Mouse (Mus musculus) cerebral cortex, adult 2 months (tissue): ENCODE data around the gene Tmem30c.

Source experiments
- WGBS: fragments of 180-500 bp; shearing (Covaris S2); methylation state at CpG from one replicate; pipeline ENCODE4 v1.1.7; 2018; 5-methylcytosine and 5-hydroxymethylcytosine counted together

Gene Tmem30c

GRCm38 (mm10) chr16:57295216-57295934 lies 2.7 kb upstream of the Tmem30c start:
- 90% methylated on average over 10 of the region's 10 CpGs for WGBS

DNA sequence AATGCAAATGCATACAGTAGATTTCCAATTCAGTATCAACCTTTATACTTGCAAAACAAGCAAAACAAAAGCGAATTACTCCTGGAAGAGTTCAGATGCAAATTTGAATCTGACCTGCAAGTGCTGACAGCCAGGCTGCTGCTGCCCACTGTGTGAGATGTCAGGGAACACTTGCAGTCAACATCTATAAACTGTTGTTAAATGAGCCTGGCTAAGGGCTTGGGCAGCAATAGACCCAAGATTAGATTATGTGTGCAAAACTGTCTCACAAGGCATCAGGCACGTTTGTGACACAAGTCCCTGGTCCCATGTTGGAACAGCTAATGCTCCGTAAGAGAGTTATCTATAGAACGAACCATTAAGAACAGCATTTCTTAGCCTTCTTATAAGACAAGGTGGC lies 369 bp downstream of the Tmem30c start:
- 68% methylated on average over 4 of the region's 4 CpGs for WGBS

- 96% methylated on average over 5 of the region's 5 CpGs for WGBS
Observed at GRCm38 (mm10) chr16:57291696-57292095, 969 bp downstream of the Tmem30c start.

DNA sequence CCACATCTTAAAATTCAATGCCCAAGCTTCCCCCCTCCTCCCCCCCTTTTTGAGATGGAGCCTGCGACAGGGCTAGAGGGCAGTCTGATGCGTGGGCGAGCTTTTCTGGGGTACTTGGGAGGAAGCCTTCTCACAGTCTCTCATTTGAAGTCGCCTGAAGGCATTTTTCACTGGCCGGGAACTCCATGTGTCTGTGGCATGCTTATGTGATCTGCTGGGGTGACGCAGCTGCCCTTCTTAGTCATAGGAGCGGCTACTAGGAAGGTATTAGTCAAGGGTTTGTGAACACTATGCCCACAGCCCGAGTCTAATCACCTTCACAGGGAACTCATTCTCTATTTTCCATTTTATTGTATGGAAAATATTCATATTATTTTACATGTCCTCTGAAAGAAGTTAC lies 11.2 kb downstream of the Tmem30c start:
- WGBS, result 78% methylated on average over 8 of the region's 8 CpGs

GRCm38 (mm10) chr16:57280221-57281217 lies 12.1 kb downstream of the Tmem30c start:
- 66% methylated on average over 31 of the region's 31 CpGs for WGBS

DNA sequence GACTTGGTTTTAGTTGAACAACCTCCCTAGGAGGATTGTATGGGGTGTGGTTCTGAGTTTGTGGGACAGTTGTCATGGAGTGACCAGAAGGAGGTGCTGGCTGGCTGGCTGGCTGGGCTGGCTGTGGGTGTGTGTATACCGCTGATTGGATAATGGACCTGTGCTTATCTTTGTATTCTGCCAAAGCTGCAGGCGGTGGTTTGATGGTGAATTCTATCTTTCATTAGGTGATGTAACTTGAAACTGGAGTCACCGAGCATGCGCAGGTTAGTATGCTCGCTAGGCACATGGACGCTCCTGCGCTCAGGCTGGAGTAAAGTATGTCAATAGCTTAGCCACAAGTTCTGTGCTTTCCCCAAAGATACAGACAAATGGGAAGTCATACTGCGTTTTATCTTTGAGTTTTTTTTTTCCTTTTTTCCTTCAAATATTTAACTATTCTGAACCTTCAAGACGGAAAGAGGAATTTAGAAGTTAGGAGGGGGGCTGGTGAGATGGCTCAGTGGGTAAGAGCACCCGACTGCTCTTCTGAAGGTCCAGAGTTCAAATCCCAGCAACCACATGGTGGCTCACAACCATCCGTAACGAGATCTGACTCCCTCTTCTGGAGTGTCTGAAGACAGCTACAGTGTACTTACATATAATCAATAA lies 13.6 kb downstream of the Tmem30c start:
- WGBS, result 94% methylated on average over 12 of the region's 12 CpGs

GRCm38 (mm10) chr16:57269751-57270150 lies 22.9 kb downstream of the Tmem30c start:
- 94% methylated on average over 13 of the region's 13 CpGs for WGBS

GRCm38 (mm10) chr16:57268058-57268841 lies 24.4 kb downstream of the Tmem30c start:
- WGBS, result 54% methylated on average over 14 of the region's 14 CpGs

DNA sequence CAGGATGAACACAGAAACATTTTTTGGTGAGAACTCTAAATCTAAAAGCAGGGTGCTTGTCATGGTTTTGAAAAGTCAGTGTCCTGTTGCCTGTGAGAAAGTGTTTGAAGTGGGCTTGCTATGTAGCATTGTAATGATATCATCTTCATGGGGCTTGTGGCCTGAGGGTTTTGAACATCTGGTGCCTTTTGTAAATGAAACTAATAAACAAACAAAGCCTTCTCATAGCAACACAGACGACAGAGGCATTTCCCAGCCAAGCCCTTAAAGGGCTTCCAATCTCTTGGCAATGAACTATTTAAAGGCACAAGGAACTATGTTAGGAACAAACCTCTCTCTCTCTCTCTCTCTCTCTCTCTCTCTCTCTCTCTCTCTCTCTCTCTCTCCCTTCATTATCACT lies 25.6 kb downstream of the Tmem30c start:
- WGBS, result 11% methylated on average over 1 of the region's 1 CpGs

DNA sequence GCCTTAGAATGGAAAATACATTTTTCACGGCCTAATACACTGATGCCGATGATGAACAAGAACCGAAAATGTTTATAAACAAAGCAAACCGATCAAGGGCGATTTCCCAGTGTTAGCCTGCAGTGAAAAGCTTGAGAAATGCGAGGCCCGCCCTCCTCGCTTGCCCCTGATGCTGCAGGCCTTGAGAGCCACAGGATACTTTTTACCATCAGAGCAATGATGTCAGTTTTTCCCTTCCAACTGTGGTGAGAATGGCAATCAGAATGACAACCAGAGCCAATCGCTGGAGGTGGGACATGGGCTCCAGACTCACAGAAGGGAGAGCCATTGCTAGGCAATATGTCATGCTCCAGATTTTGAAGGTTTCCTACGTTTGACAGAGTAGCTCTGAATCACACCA lies 32.5 kb downstream of the Tmem30c start:
- WGBS, result 95% methylated on average over 10 of the region's 10 CpGs

GRCm38 (mm10) chr16:57259356-57260083 lies 33.1 kb downstream of the Tmem30c start:
- WGBS, result 91% methylated on average over 13 of the region's 13 CpGs

- 57% methylated on average over 7 of the region's 7 CpGs for WGBS
Observed at GRCm38 (mm10) chr16:57251589-57252421, 40.9 kb downstream of the Tmem30c start.

DNA sequence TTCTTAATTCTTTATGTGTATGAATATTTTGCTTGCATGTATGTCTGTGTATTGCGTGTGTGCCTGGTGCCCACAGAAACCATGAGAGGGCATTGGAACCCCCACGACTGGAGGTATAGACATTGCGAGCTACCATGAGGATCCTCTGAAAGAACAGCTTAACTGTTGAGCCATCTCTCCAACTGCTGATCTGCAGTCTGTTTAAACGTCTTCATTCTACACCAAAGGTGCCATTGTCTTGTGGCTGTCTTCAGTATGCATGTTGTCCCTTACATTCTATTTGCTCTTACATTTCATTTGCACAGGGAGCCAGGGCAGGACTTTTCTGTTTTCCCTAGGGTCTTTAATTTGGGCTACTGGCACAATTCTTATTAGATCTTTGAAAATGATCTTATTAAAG lies 41.7 kb downstream of the Tmem30c start:
- whole genome bisulfite sequencing, result 93% methylated on average over 4 of the region's 4 CpGs

DNA sequence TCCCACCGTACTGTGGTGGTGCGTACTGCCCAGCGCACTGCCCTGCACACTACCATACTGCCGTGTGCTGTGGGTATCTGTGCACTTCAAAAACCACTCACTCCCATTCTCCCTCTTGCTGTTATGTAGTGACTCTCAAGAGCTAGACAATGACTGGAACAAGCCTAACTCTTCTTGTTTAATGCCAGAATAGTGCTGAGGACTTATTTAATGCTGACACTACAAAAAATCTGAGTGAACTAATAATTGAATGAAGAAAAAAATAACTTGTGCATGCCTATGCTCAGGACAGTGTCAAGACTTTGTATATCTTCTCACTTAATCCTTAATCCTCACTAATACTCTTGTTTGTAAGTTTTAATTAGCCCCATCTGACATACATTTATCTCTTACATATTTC lies 45.2 kb downstream of the Tmem30c start:
- WGBS, result 95% methylated on average over 4 of the region's 4 CpGs

GRCm38 (mm10) chr16:57246596-57246995 lies 46.1 kb downstream of the Tmem30c start:
- WGBS, result 92% methylated on average over 3 of the region's 3 CpGs

GRCm38 (mm10) chr16:57243858-57244248 lies 48.8 kb downstream of the Tmem30c start:
- WGBS, result 9% methylated on average over 6 of the region's 6 CpGs

- WGBS, result 48% methylated on average over 10 of the region's 10 CpGs
Observed at GRCm38 (mm10) chr16:57243205-57243857, 49.3 kb downstream of the Tmem30c start.

DNA sequence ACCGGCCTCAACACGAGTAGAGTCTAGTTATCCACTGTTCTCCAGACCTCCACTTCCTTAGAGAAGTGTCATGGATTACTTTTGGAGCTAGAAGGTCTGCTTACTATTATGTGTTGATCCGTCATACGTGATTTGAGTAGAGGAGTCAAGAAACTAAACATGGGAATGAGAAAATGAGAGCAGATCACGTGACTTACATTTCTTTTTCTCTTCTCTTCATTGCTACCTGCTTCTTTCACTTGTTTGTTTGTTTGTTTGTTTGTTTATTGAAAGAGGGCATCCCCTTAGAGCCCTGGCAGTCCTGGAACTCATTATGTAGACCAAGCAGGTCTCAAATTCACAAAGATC lies 49.8 kb downstream of the Tmem30c start:
- WGBS, result 88% methylated on average over 5 of the region's 5 CpGs

DNA sequence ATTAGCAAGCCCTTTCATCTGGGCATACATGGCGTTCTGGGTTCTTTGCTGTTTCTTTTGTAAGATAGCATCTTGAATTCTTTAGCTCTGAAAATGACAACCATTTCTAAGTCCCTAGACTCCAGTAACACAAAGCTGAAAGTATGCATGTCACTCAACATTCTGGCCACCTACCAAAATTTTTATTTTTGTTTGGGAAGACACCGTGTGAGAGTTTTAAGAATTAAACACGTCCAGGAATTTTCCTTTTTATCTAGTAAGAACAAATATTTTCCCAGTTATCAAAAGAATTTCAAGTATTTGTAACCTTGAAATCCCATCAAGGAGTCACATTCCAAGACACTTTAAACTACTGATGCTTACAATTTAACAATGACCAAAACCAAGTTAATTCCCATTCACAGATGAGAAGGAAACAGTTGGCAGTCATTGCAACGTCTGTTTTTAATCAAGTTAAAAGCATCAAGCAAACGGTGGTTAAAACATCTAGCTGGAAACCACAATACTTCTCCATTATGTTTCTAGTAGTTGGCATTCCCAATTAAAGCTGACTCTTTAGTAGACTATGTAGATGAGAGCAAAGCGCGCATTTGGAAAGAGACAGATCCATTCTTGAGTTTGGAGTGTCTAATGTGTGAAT lies 56.7 kb downstream of the Tmem30c start:
- WGBS, result 49% methylated on average over 7 of the region's 7 CpGs
